Comparison of ENCODE assay signal across 9 mouse cellular contexts in the genomic region with DNA sequence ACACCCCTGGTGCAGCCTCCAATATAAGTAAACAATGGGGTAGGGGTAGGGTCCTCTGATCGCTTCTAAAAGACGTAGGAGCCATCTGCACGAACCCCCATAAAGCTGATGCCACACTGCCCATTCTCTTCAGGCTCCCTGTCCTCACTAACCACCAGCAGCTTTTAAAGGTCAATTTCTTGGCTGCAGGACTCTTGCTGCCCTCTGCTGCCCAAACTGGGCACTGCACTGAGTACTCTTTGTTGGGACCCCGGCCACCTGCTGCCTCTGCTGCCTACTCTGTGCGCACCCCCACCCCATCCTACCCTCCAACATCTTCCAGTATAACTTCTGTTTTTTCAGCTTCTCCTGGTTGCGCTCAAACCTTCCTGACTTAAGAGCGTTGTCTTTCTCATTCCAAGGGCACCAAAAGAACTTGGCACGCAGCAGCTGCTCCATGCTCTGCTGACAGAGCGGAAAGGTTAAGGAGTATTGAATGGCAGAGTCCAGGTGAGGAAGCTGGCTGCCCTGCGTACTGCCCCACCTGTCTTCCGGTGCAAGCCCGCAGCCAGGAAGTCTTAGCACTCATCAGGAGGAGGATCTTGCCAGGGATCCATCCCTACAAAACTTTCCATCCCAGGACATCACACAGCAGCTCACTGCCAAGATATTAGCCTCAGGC. TPM values are rescaled to one million over a fixed set of nuclear protein-coding genes. Genes with fewer than 3 reads are reported as not detected.
DNase-seq lines count a peak whose midpoint lies in the region; ATAC-seq lines count a peak whose summit lies in the region.
"Had no signal": no experiment of that assay in that cellular context is flagged by ENCODE, and none has a peak within 500 bp of the region (broad histone marks: within the 10 kb centered on the region; RNA-seq: fewer than 3 reads in every experiment).

No protein-coding gene starts in this region.

- ATAC-seq in forebrain, embryonic 12.5 days (ENCODE audit: low FRiP score): peak; percentile 74
- peak; percentile 26; the same call in 1 of the 2 replicates for ATAC-seq in lung, embryonic 16.5 days (ENCODE audit: low read depth)
- ATAC-seq in neutrophil, adult 5-6 weeks (ENCODE audit: extremely low read depth, insufficient number of reproducible peaks, low FRiP score, poor library complexity, severe bottlenecking): peak; percentile 56; the same call in 1 of the 2 replicates

- H3K4me2 ChIP-seq in forebrain, embryonic 12.5 days: no peak overlapping the region
- H3K4me2 ChIP-seq in lung, embryonic 16.5 days (ENCODE audit: low read depth, low read length): no peak overlapping the region

- H3K9ac ChIP-seq in forebrain, embryonic 12.5 days: 0 out of 2 replicates have a peak overlapping the region, but pooled peaks have one; percentile 5
- H3K9ac ChIP-seq in lung, embryonic 16.5 days (ENCODE audit: low read length): no peak overlapping the region

- H3K27me3 ChIP-seq in forebrain, embryonic 12.5 days: no peaks in the 10 kb centered on the region; the same call in 1 of the 2 replicates
- H3K27me3 ChIP-seq in lung, embryonic 16.5 days (ENCODE audit: control insufficient read depth, insufficient read depth, low read depth, low read length): no peaks in the 10 kb centered on the region

- H3K9me3 ChIP-seq in forebrain, embryonic 12.5 days: no peaks in the 10 kb centered on the region
- H3K9me3 ChIP-seq in lung, embryonic 16.5 days (ENCODE audit: control insufficient read depth, low read length): no peaks in the 10 kb centered on the region

- H3K4me3 ChIP-seq in forebrain, embryonic 12.5 days (replicated peaks): no peak overlapping the region
- no peak overlapping the region for H3K4me3 ChIP-seq in lung, embryonic 16.5 days (ENCODE audit: low read length)
- H3K4me3 ChIP-seq: erythroblast, embryonic 14.5 days had no signal

- DNase-seq in ES-CJ7 (ENCODE audit: low read depth, low spot score): peak; percentile 66
- DNase-seq in c-Kit-positive CD71-negative TER-119-negative erythroid progenitor cells, embryonic 14.5 days (ENCODE audit: low read depth): peak; percentile 50
- peak; percentile 81 to 90 for DNase-seq in heart, postnatal 36 days
- peak; percentile 73 for DNase-seq in layer of hippocampus, adult 11-12 months (ENCODE audit: low spot score)
- peak; percentile 78 for DNase-seq in thymus, postnatal 25 days

- H3K4me1 ChIP-seq in forebrain, embryonic 12.5 days: peaks cover 4% of the 10 kb centered on the region; the same call in 1 of the 2 replicates
- H3K4me1 ChIP-seq in lung, embryonic 16.5 days (replicated peaks; ENCODE audit: control insufficient read depth, insufficient read depth, low read length): peaks cover 7% of the 10 kb centered on the region; the same call in 1 of the 2 replicates

- intact Hi-C loops in heart, postnatal 36 days (cut with DNase I): loop anchor here (1.0 to 5.0 kb wide), 3 partner anchors 91 to 401 kb away; no protein-coding TSS in a partner anchor

- H3K27ac ChIP-seq in forebrain, embryonic 12.5 days: no peak overlapping the region
- no peak overlapping the region for H3K27ac ChIP-seq in lung, embryonic 16.5 days (ENCODE audit: low read length)

- peaks cover 30% of the 10 kb centered on the region for H3K36me3 ChIP-seq in forebrain, embryonic 12.5 days (replicated peaks)
- H3K36me3 ChIP-seq in lung, embryonic 16.5 days (ENCODE audit: control insufficient read depth, insufficient read depth, low read length): peaks cover 20% of the 10 kb centered on the region

- WGBS in forebrain, embryonic 12.5 days: 15% methylated on average over 12 of the region's 12 CpGs
- 16% methylated on average over 12 of the region's 12 CpGs for WGBS in lung, embryonic 16.5 days

RNA-seq across cellular contexts. Expression of a gene that starts 11.8 kb away (rescaled TPM):
- 14.9 and 15.9 TPM in 2 replicates for polyA plus RNA-seq in forebrain, embryonic 12.5 days (2016; fragmentation: Nextera tagmentation; extraction: Ambion mirVana)
- 1 to 10 TPM in 1 of 2 experiments, under 1 TPM in 1; 0.94 to 1.4 TPM for total RNA-seq in heart, postnatal 36 days (2021)
- 23.7 and 26.8 TPM in 2 replicates for polyA plus RNA-seq in lung, embryonic 16.5 days (2015; fragmentation: Nextera tagmentation; extraction: Ambion mirVana)
- total RNA-seq in neutrophil, adult 5-6 weeks (2017): not detected in 2 replicates
- polyA plus RNA-seq: erythroblast, embryonic 14.5 days had no signal

RNA-seq across cellular contexts. Expression of a gene that starts 21.2 kb away (rescaled TPM):
- polyA plus RNA-seq in forebrain, embryonic 12.5 days (2016; fragmentation: Nextera tagmentation; extraction: Ambion mirVana): 30.6 and 31.0 TPM in 2 replicates
- total RNA-seq in heart, postnatal 36 days (2021): 10 to 100 TPM; 21.0 to 21.8 TPM
- polyA plus RNA-seq in lung, embryonic 16.5 days (2015; fragmentation: Nextera tagmentation; extraction: Ambion mirVana): 55.5 and 57.1 TPM in 2 replicates
- total RNA-seq in neutrophil, adult 5-6 weeks (2017): 7.1 and 10.6 TPM in 2 replicates

RNA-seq across cellular contexts. Expression of a gene that starts 21.4 kb away (rescaled TPM):
- polyA plus RNA-seq in forebrain, embryonic 12.5 days (2016; fragmentation: Nextera tagmentation; extraction: Ambion mirVana): 117 and 121 TPM in 2 replicates
- total RNA-seq in heart, postnatal 36 days (2021): 100 to 1,000 TPM; 131 to 140 TPM
- 134 and 138 TPM in 2 replicates for polyA plus RNA-seq in lung, embryonic 16.5 days (2015; fragmentation: Nextera tagmentation; extraction: Ambion mirVana)
- total RNA-seq in neutrophil, adult 5-6 weeks (2017): 20.1 and 23.6 TPM in 2 replicates

RNA-seq across cellular contexts. Expression of a gene that starts 28.6 kb away (rescaled TPM):
- 37.0 and 43.6 TPM in 2 replicates for polyA plus RNA-seq in forebrain, embryonic 12.5 days (2016; fragmentation: Nextera tagmentation; extraction: Ambion mirVana)
- 10 to 100 TPM; 65.1 to 72.2 TPM for total RNA-seq in heart, postnatal 36 days (2021)
- polyA plus RNA-seq in lung, embryonic 16.5 days (2015; fragmentation: Nextera tagmentation; extraction: Ambion mirVana): 50.3 and 55.0 TPM in 2 replicates
- total RNA-seq in neutrophil, adult 5-6 weeks (2017): 181 and 188 TPM in 2 replicates
